Mouse (Mus musculus) liver, embryonic 16.5 days (tissue): ENCODE measurements around the gene Slc25a45. TPM values are rescaled to one million over a fixed set of nuclear protein-coding genes. Genes with fewer than 3 reads are reported as not detected.

Experiments
- ATAC-seq: fragments of 200-750 bp; cut with Nextera tagmentation; 2 replicates; pipeline ENCODE4 v1.8.0; 2017; ENCODE audit warnings: low read depth, mild to moderate bottlenecking, moderate number of reproducible peaks, moderate library complexity
- H3K27ac ChIP-seq: fragments of 300-500 bp; sonication (generic); 2 replicates; pipeline ENCODE4 v1.5.1; 2014; ENCODE audit warnings: mild to moderate bottlenecking, low read length
- H3K27me3 ChIP-seq: fragments of 300-500 bp; sonication (generic); 2 replicates; pipeline ENCODE4 v1.6.1; 2014; ENCODE audit warnings: low read depth, low read length, mixed read lengths; ENCODE audit not compliant: control insufficient read depth, insufficient read depth
- H3K36me3 ChIP-seq: fragments of 300-500 bp; sonication (generic); 2 replicates; pipeline ENCODE4 v1.6.1; 2014; ENCODE audit warnings: mild to moderate bottlenecking; ENCODE audit not compliant: control insufficient read depth, insufficient read depth
- H3K4me1 ChIP-seq: fragments of 300-500 bp; sonication (generic); 2 replicates; pipeline ENCODE4 v1.6.1; 2014; ENCODE audit warnings: low read depth, low read length, mixed read lengths; ENCODE audit not compliant: control insufficient read depth
- H3K4me2 ChIP-seq: fragments of 300-500 bp; sonication (generic); 2 replicates; pipeline ENCODE4 v1.6.1; 2014; ENCODE audit warnings: low read depth, low read length, mixed read lengths
- H3K4me3 ChIP-seq: fragments of 300-500 bp; sonication (generic); 2 replicates; pipeline ENCODE4 v1.5.1; 2014; ENCODE audit warnings: low read depth, mild to moderate bottlenecking, low read length
- H3K9ac ChIP-seq: fragments of 300-500 bp; sonication (generic); 2 replicates; pipeline ENCODE4 v1.6.1; 2014; ENCODE audit warnings: low read depth, low read length
- H3K9me3 ChIP-seq: fragments of 300-500 bp; sonication (generic); replicated peaks from 2 replicates; pipeline ENCODE4 v1.6.1; 2016; ENCODE audit warnings: low read length; ENCODE audit not compliant: control insufficient read depth
- WGBS: fragments of 180-500 bp; shearing (Covaris S2); extraction: QIAGEN DNeasy Blood & Tissue Kit; methylation state at CpG from one replicate; pipeline ENCODE4 v1.1.7; 2014; ENCODE audit not compliant: insufficient replicate concordance; 5-methylcytosine and 5-hydroxymethylcytosine counted together
- polyA plus RNA-seq: library from polyadenylated mRNA; unstranded; fragments of >200 nt; fragmentation: Nextera tagmentation; extraction: Ambion mirVana; gene quantifications from 2 replicates; pipeline ENCODE4 v1.2.1, GENCODE M21; 2015

Slc25a45 gene
- polyA plus RNA-seq, 1 experiment from 2014 or later, result 6.9 TPM

DNA sequence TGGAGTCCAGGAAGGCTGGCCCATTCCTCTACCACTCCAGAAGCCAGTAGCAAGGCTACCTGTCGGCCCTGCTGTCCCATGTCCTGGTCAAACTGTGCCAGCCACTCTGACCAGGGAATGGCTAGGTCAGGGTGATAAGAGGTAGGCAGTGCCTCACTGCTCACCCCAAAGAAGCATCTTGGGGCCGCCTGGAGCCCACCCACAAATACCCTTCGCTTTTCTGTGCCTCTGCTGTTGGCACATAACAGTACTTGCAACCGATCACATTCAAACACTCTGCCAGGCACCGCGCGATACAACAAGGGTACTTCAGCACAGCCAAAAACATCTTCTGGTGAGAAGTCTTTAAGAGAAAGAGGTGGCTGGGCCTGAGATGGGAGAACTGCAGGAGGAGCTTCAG is 14.7 kb downstream of the Slc25a45 start:
- H3K36me3 ChIP-seq, result peaks cover 9% of the 10 kb centered on the region
- no peaks in the 10 kb centered on the region for H3K9me3 ChIP-seq
- 88% methylated on average over 7 of the region's 7 CpGs for WGBS
- no peak overlapping the region for H3K9ac ChIP-seq
- H3K27ac ChIP-seq, result no peak overlapping the region
- ATAC-seq, result no peak
- peaks cover 17% of the 10 kb centered on the region for H3K4me1 ChIP-seq
- H3K27me3 ChIP-seq, result peaks cover 12% of the 10 kb centered on the region
- no peak overlapping the region for H3K4me3 ChIP-seq
- no peak overlapping the region for H3K4me2 ChIP-seq

DNA sequence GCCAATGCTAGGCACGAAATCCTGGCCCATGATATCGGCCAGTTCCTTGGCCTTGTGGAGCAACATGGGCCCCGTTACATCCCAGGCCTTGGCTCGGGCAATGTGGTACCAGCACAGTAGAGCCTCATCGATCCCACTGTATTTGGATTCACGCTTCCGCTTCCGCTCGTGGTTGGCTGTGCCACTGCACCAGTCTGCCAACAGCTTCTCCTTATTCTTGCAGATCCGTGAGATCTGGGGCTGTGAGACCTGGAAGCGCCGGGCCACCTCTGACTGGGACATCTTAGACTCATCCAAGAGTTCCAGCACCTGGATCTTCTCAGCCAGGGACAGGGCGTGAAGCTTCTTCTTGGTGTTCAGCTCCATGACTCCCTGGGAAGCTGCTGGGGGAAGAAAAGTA is 15.1 kb downstream of the Slc25a45 start:
- Histone ChIP-seq H3K4me2 (peak overlapping the region; percentile 98; the same call in 1 of the 2 replicates), H3K27ac (no peak overlapping the region), H3K4me1 (peaks cover 15% of the 10 kb centered on the region), H3K36me3 (peaks cover 9% of the 10 kb centered on the region), H3K4me3 (no peak overlapping the region; the same call in 1 of the 2 replicates), H3K9ac (no peak overlapping the region), H3K27me3 (peaks cover 12% of the 10 kb centered on the region), H3K9me3 (no peaks in the 10 kb centered on the region)
- 92% methylated on average over 13 of the region's 13 CpGs for WGBS
- ATAC-seq, result no peak

DNA sequence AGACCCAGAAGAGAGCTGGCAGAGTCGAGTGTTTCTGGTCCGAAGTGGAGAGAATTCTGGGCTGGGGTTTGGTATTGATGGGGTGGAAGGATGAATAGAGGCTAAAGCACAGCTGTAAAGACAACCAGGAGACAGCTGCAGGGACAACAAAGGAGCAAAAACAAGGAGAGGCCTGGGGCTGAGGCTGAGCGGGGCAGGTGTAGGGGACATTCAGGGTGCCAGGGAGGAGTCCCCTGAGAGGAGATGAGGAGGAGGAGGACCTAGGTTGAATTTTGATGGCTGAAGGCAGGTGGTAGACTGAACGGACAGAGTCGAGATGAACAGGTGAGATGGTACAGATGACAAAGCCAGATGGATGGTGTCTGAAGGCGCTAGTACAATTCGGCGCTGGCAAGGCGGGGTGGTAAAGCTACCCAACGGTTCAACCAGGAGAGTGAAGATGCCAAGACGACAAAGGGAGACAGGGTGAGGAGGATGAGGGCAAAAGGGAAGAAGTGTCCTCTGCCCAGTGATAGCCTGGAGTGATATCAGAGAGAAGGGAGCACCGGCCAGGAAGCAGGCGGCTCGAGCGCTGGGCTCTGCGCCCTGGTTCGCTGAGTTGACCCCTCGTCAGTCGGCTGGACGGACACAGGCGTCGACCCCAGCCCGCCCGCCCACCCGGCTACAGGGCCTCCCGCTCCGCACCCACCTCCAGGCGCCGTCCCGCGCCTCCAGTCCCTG is 15.8 kb downstream of the Slc25a45 start:
- Histone ChIP-seq H3K9me3 (no peaks in the 10 kb centered on the region), H3K9ac (peak overlapping the region; percentile 88), H3K4me3 (peak overlapping the region; percentile 74), H3K27ac (peak overlapping the region; percentile 75), H3K27me3 (peaks cover 12% of the 10 kb centered on the region), H3K4me1 (peaks cover 15% of the 10 kb centered on the region), H3K4me2 (peak overlapping the region; percentile 98), H3K36me3 (peaks cover 11% of the 10 kb centered on the region)
- ATAC-seq, result peak; percentile 26
- 9% methylated on average over 31 of the region's 31 CpGs for WGBS

DNA sequence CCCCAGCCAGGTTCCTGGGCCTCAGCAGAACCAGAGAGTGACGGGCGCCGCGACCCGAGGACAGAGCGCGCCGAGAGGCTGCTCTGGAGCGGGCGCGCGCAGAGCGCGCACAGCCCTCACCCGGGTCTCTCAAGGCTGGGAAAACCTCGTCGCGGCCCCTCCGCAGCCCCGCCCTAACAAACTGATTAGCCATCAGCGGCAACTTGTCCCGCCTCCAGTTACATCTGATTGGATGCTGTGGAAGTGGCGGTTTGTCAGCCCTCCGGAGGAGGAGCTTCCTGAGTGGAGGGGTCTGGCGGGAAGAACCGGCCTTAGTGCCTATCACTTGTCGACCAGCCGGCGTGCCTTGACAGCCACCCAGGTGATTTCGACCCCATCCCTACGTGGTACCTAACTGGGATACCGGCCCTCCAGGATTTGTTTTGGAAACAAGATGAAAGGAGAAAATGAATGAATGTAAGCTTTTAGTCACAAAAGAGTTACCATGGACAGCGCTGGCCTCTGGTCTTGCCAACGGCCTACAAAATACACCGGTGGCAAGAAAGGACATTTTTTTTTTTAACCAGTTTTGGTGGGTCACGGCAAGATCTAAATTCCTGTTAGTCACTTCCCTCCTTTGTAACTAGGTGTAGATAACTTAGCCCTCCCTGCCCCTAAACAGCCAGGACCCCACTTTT is 16.5 kb downstream of the Slc25a45 start, which contains the start of gene Tigd3:
Gene Tigd3, minus strand, starts transcription at position 148 of the 677 bp plus-strand sequence.
- peak within 1 kb of the TSS; percentile 88 for H3K9ac ChIP-seq
- peaks cover 15% of the 10 kb centered on the region for H3K4me1 ChIP-seq
- WGBS, result 3% methylated on average over 36 of the region's 36 CpGs
- H3K27me3 ChIP-seq, result peaks cover 12% of the 10 kb centered on the region
- peaks cover 16% of the 10 kb centered on the region for H3K36me3 ChIP-seq
- ATAC-seq, result peak; percentile 96
- H3K9me3 ChIP-seq, result no peaks in the 10 kb centered on the region
- peak within 1 kb of the TSS; percentile 74 for H3K4me3 ChIP-seq
- H3K4me2 ChIP-seq, result peak within 1 kb of the TSS; percentile 98
- H3K27ac ChIP-seq, result peak within 1 kb of the TSS; percentile 75

DNA sequence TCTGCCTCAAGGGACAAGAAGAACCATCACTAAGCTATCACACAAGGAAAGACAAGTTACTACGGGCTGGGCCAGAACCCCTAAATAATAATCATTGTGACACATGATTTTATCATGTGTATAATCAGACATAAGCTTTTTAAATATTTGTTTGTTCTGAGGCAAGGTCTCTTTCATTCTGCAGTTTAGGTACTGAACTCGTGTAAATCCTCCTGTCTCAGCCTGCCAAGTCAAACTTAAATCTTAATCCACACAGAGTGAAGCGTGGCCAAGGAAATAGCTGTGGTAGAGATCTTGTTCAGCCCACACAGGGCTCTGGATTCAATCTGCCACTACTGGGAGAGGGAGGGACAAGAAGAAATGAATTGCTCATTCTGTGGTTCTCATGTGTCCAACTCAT is 29.7 kb downstream of the Slc25a45 start:
- no peak for ATAC-seq
- Histone ChIP-seq H3K27ac (no peak overlapping the region), H3K4me3 (no peak overlapping the region), H3K4me1 (peaks cover 19% of the 10 kb centered on the region), H3K9ac (no peak overlapping the region), H3K27me3 (no peaks in the 10 kb centered on the region), H3K4me2 (no peak overlapping the region), H3K36me3 (peaks cover 45% of the 10 kb centered on the region), H3K9me3 (no peaks in the 10 kb centered on the region)
- WGBS, result 81% methylated on average over 3 of the region's 3 CpGs

DNA sequence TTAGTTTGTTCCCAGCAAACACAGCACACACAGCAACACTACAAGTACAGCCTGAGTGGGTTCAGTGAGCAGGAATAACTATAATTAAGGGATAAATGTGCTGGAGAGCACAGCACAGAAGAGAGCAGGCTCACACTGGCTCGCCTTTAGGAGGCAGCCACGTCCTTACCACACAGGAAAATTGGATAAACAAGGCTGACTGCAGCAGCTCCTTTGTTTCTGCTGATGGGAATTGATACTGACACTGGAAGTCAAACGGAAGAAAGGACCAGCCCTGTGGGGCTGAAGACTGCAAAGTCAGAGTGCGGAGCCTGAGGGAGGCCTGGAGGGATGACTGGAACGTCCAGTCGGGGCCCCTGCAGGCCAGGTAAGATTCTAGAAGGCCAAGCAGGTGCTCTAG is 32.6 kb downstream of the Slc25a45 start:
- no peak for ATAC-seq

DNA sequence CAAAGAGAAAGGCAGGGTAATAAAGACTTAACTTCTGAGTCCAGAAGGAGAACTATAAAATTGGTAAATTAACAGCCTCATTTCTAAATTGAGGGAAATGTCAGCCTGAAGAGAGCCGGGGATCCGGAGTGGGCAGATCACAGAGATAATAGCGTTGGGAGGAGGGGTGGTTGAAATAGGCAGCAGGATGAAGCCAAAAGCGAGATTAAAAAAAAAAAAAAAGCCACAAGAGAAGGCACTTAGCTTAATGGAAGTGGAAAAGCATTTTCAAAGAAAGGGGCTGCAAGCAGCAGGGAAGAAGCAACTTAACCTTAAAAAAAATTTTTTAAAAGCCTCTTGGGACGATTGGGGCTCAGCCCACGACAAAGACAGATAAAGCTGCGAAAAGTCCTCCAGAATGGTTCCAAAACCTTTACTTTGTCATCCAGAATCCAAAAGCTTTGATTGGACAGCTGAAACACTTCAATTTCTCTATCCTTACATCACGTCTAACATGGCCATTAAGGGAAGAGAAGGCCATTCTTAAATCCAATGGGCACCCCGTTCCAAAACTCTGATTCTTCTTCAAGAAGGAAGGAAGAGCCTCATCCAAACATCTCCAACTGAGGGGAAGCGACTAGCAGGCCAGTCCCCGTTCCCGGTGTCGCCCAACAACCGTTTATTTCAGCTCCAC is 34.0 kb downstream of the Slc25a45 start:
- H3K4me3 ChIP-seq, result peak overlapping the region; percentile 96
- 2% methylated on average over 14 of the region's 14 CpGs for WGBS
- peak overlapping the region; percentile 90 for H3K27ac ChIP-seq
- H3K9ac ChIP-seq, result peak overlapping the region; percentile 98
- no peaks in the 10 kb centered on the region for H3K27me3 ChIP-seq
- no peak for ATAC-seq
- no peaks in the 10 kb centered on the region for H3K9me3 ChIP-seq
- H3K36me3 ChIP-seq, result peaks cover 2% of the 10 kb centered on the region
- peak overlapping the region; percentile 88 for H3K4me2 ChIP-seq
- peaks cover 32% of the 10 kb centered on the region for H3K4me1 ChIP-seq

More for the DNA sequence above, 32.6 kb downstream of the Slc25a45 start:
- peaks cover 30% of the 10 kb centered on the region for H3K4me1 ChIP-seq
- H3K9me3 ChIP-seq, result no peaks in the 10 kb centered on the region
- H3K36me3 ChIP-seq, result peaks cover 15% of the 10 kb centered on the region
- peak overlapping the region; percentile 88 for H3K4me2 ChIP-seq
- H3K9ac ChIP-seq, result 0 out of 2 replicates have a peak overlapping the region, but pooled peaks have one; percentile 4
- no peak overlapping the region for H3K27ac ChIP-seq
- no peak overlapping the region for H3K4me3 ChIP-seq
- H3K27me3 ChIP-seq, result no peaks in the 10 kb centered on the region
- 58% methylated on average over 6 of the region's 6 CpGs for WGBS

DNA sequence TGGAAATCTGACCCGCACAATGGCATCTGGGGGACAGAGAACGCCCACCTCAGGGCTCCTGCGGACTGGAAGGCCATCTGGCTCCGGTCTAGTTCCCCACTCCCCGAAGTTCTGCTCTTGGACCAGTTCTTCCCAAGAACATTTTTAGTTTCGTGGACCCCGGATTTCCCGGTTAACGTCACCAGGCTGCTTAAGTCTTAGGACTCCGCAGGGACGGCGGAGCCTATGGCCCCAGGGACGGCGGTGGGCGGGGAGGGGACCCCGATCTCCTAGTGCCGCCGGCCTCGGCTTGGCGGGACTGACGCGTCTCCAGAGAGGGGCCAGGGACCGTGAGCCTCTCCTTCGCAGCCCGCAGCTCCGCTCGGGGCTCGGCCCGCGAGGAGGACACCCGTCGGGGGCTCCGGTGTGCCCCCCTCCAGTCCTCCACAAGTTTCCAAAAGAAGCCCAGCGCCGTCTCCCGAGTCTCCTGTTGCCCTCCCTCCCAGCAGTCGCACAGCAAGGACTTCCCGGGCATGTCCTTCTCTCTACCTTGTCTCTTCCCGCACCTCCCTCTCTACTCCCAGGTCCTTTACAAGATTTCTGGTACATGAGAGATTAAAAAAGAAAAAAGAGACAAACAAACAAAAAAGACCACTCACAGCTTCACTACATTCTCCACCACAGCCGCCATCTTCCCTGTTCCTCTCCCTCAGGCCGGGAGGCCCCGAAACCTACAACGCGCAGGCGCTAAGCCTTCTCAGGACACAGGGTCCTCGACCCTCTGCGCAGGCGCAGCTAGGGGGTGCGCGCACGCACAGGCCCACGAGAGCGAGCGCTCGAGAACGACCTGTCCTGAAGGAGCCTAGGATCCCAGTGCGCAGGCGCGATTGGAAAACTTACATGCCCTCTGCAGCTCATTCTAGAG is 34.7 kb downstream of the Slc25a45 start:
- WGBS, result under 1% methylated on average over 59 of the region's 59 CpGs
- H3K27ac ChIP-seq, result peak overlapping the region; percentile 90
- H3K4me1 ChIP-seq, result peaks cover 32% of the 10 kb centered on the region
- H3K27me3 ChIP-seq, result no peaks in the 10 kb centered on the region
- H3K9ac ChIP-seq, result peak overlapping the region; percentile 98
- peak overlapping the region; percentile 96 for H3K4me3 ChIP-seq
- H3K9me3 ChIP-seq, result no peaks in the 10 kb centered on the region
- H3K4me2 ChIP-seq, result peak overlapping the region; percentile 88
- peak; percentile 98 for ATAC-seq
- H3K36me3 ChIP-seq, result no peaks in the 10 kb centered on the region
